Mouse (Mus musculus): ENCODE results near the gene Gm40193. TPM values are rescaled to one million over a fixed set of nuclear protein-coding genes. Genes with fewer than 3 reads are reported as not detected.

The Gm40193 gene
- polyA plus RNA-seq, 1 experiment: not detected

DNA sequence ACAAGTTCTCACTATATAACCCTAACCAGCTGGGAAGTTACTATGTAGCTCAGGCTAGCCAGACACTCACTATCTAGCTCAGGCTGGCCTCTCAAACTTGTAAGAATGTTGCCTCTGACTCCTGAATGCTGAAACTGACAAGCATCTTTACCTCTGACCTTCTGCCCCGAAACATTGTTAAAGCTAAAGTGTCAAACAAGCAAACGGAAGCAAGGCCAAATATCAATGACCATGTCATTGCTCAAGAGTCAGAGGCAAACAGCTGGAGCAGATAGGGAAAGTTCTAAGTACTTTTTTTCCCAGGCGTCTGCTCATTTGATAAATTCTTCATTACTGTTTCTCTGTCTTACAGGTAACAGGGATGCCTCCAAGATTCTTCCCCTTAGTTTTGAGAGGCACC is 30.7 kb downstream of the Gm40193 start:
- H3K4me1 ChIP-seq (ENCODE audit: control insufficient read depth, insufficient read depth, low read length): no peaks in the 10 kb centered on the region
- TF ChIP-seq POLR2A (IDR thresholded peaks at IDR 0.05; ENCODE audit: insufficient read depth, low read depth, low read length) (no peak), CTCF (IDR thresholded peaks at IDR 0.05; ENCODE audit: insufficient read depth, low read depth, low read length) (no peak)
- WGBS: 85% methylated on average over 3 of the region's 3 CpGs
- no peak overlapping the region for H3K4me3 ChIP-seq (ENCODE audit: insufficient read depth, low read depth, low read length)
- no peak overlapping the region for H3K27ac ChIP-seq (ENCODE audit: insufficient read depth, low read depth, low read length)

DNA sequence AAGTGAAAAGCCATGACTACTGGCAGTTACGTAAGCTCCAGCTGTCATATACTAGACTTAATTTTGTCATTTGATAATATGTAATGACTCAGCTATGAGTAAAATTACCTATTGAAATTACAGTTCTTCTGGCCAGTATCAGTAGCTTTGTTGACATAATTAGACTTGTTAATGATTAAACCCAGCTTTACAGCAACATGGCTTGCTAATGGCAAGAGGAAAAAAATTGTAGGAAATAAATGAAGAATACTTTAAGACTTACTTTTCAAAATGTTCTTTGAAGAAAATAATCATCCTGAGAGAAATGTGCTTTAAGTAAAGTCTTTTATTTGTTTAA is 32.3 kb downstream of the Gm40193 start:
- no peaks in the 10 kb centered on the region for H3K4me1 ChIP-seq (ENCODE audit: control insufficient read depth, insufficient read depth, low read length)
- no peak for TF ChIP-seq CTCF (IDR thresholded peaks at IDR 0.05; ENCODE audit: insufficient read depth, low read depth, low read length)
- no peak for TF ChIP-seq POLR2A (IDR thresholded peaks at IDR 0.05; ENCODE audit: insufficient read depth, low read depth, low read length)
- no peak overlapping the region for H3K4me3 ChIP-seq (ENCODE audit: insufficient read depth, low read depth, low read length)
- 94% methylated on average over 1 of the region's 1 CpGs for WGBS
- H3K27ac ChIP-seq (ENCODE audit: insufficient read depth, low read depth, low read length): no peak overlapping the region

- WGBS: 66% methylated on average over 14 of the region's 14 CpGs
- Histone ChIP-seq H3K4me1 (ENCODE audit: control insufficient read depth, insufficient read depth, low read length) (no peaks in the 10 kb centered on the region), H3K27ac (ENCODE audit: insufficient read depth, low read depth, low read length) (no peak overlapping the region), H3K4me3 (ENCODE audit: insufficient read depth, low read depth, low read length) (no peak overlapping the region)
- TF ChIP-seq CTCF (IDR thresholded peaks at IDR 0.05; ENCODE audit: insufficient read depth, low read depth, low read length) (no peak), POLR2A (IDR thresholded peaks at IDR 0.05; ENCODE audit: insufficient read depth, low read depth, low read length) (no peak)
These were observed 32.9 kb downstream of the Gm40193 start for GRCm38 (mm10) chr11:70499566-70500475.

DNA sequence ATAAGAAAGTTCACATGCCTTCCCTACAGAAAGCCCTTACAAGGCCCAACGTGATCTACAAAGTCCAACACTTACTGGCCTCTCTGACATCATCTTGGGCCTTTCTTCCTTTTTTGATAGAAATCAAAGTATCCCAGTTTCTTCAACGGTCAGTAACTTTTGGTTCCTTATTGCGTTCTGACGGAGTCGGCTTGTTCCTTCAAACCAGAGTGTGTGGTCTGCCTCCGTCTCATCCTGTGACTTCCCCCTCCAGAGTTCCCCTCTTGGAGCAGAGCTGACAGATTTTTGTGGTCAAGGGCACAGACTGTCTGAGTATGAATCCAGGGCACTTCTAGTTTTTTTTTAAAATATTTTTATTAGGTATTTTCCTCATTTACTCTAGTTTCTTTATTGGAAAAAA is 43.1 kb downstream of the Gm40193 start:
- no peak overlapping the region for H3K4me3 ChIP-seq (ENCODE audit: insufficient read depth, low read depth, low read length)
- H3K4me1 ChIP-seq (ENCODE audit: control insufficient read depth, insufficient read depth, low read length): no peaks in the 10 kb centered on the region
- 82% methylated on average over 6 of the region's 6 CpGs for WGBS
- no peak for TF ChIP-seq POLR2A (IDR thresholded peaks at IDR 0.05; ENCODE audit: insufficient read depth, low read depth, low read length)
- TF ChIP-seq CTCF (IDR thresholded peaks at IDR 0.05; ENCODE audit: insufficient read depth, low read depth, low read length): no peak
- H3K27ac ChIP-seq (ENCODE audit: insufficient read depth, low read depth, low read length): no peak overlapping the region

- Histone ChIP-seq H3K4me1 (ENCODE audit: control insufficient read depth, insufficient read depth, low read length) (no peaks in the 10 kb centered on the region), H3K27ac (ENCODE audit: insufficient read depth, low read depth, low read length) (no peak overlapping the region), H3K4me3 (ENCODE audit: insufficient read depth, low read depth, low read length) (no peak overlapping the region)
- WGBS: 84% methylated on average over 3 of the region's 3 CpGs
- TF ChIP-seq CTCF (IDR thresholded peaks at IDR 0.05; ENCODE audit: insufficient read depth, low read depth, low read length) (no peak), POLR2A (IDR thresholded peaks at IDR 0.05; ENCODE audit: insufficient read depth, low read depth, low read length) (no peak)
These were observed 43.6 kb downstream of the Gm40193 start for GRCm38 (mm10) chr11:70489138-70489537.

- WGBS: 52% methylated on average over 4 of the region's 4 CpGs
These were observed 44.9 kb downstream of the Gm40193 start for GRCm38 (mm10) chr11:70487816-70488215.

DNA sequence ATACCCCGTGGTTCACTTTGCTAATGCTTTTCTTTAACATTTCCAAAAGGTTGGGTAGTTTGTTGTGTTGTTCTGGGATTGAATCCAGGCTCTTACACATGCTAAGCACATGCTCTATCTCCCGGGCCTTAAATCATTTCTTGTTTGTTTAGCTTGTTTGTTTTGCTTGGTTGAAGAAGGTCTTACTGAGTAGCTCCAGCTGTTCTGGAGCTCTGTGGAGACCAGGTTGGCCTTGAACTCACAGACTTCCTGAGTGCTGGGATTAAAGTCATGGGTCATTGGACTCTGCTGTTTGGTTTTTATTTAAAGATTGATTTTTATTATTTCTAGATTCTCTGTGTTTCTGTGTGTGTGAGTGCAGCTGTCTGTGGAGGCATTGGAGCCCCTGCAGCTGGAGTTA is 47.2 kb downstream of the Gm40193 start:
- WGBS: 35% methylated on average over 2 of the region's 2 CpGs
- Histone ChIP-seq H3K4me1 (ENCODE audit: control insufficient read depth, insufficient read depth, low read length) (no peaks in the 10 kb centered on the region), H3K27ac (ENCODE audit: insufficient read depth, low read depth, low read length) (no peak overlapping the region), H3K4me3 (ENCODE audit: insufficient read depth, low read depth, low read length) (no peak overlapping the region)
- TF ChIP-seq CTCF (IDR thresholded peaks at IDR 0.05; ENCODE audit: insufficient read depth, low read depth, low read length) (no peak), POLR2A (IDR thresholded peaks at IDR 0.05; ENCODE audit: insufficient read depth, low read depth, low read length) (no peak)

More at GRCm38 (mm10) chr11:70487816-70488215, 44.9 kb downstream of the Gm40193 start:
- Histone ChIP-seq H3K27ac (ENCODE audit: insufficient read depth, low read depth, low read length) (no peak overlapping the region), H3K4me1 (ENCODE audit: control insufficient read depth, insufficient read depth, low read length) (no peaks in the 10 kb centered on the region), H3K4me3 (ENCODE audit: insufficient read depth, low read depth, low read length) (no peak overlapping the region)
- TF ChIP-seq POLR2A (IDR thresholded peaks at IDR 0.05; ENCODE audit: insufficient read depth, low read depth, low read length): no peak
- TF ChIP-seq CTCF (IDR thresholded peaks at IDR 0.05; ENCODE audit: insufficient read depth, low read depth, low read length): no peak

Other genes with a start within 250 kb of the Gm40193 start
- not detected in 2 replicates for gene Alox12e, start 210.3 kb downstream of the Gm40193 start, polyA plus RNA-seq (2012; ENCODE audit: insufficient read depth, insufficient read length, low replicate concordance, missing spikeins)
- gene Alox15, start 180.9 kb downstream of the Gm40193 start, polyA plus RNA-seq (2012; ENCODE audit: insufficient read depth, insufficient read length, low replicate concordance, missing spikeins): not detected in 2 replicates
- gene Pelp1, start 122.9 kb downstream of the Gm40193 start, polyA plus RNA-seq (2012; ENCODE audit: insufficient read depth, insufficient read length, low replicate concordance, missing spikeins): not detected in 2 replicates
- gene Arrb2, start 100.3 kb downstream of the Gm40193 start, polyA plus RNA-seq (2012; ENCODE audit: insufficient read depth, insufficient read length, low replicate concordance, missing spikeins): not detected in 2 replicates
- not detected in 2 replicates for gene Med11, start 81.0 kb downstream of the Gm40193 start, polyA plus RNA-seq (2012; ENCODE audit: insufficient read depth, insufficient read length, low replicate concordance, missing spikeins)
- gene Zmynd15, start 73.5 kb downstream of the Gm40193 start, polyA plus RNA-seq (2012; ENCODE audit: insufficient read depth, insufficient read length, low replicate concordance, missing spikeins): not detected in 2 replicates
- not detected in 2 replicates for gene Cxcl16, start 73.0 kb downstream of the Gm40193 start, polyA plus RNA-seq (2012; ENCODE audit: insufficient read depth, insufficient read length, low replicate concordance, missing spikeins)
- not detected in 2 replicates for gene Tm4sf5, start 27.7 kb downstream of the Gm40193 start, polyA plus RNA-seq (2012; ENCODE audit: insufficient read depth, insufficient read length, low replicate concordance, missing spikeins)
- not detected in 2 replicates for gene Vmo1, start 18.3 kb downstream of the Gm40193 start, polyA plus RNA-seq (2012; ENCODE audit: insufficient read depth, insufficient read length, low replicate concordance, missing spikeins)
- gene Gltpd2, start 13.7 kb downstream of the Gm40193 start, polyA plus RNA-seq (2012; ENCODE audit: insufficient read depth, insufficient read length, low replicate concordance, missing spikeins): not detected in 2 replicates
- gene Psmb6, start 7.6 kb downstream of the Gm40193 start, polyA plus RNA-seq (2012; ENCODE audit: insufficient read depth, insufficient read length, low replicate concordance, missing spikeins): not detected in 2 replicates
- not detected in 2 replicates for gene Pld2, start 7.1 kb upstream of the Gm40193 start, polyA plus RNA-seq (2012; ENCODE audit: insufficient read depth, insufficient read length, low replicate concordance, missing spikeins)
- 190 TPM in 1 of 2 replicates, not detected in the other for gene Mink1, start 29.9 kb upstream of the Gm40193 start, polyA plus RNA-seq (2012; ENCODE audit: insufficient read depth, insufficient read length, low replicate concordance, missing spikeins)
- not detected in 2 replicates for gene 4930544D05Rik, start 82.9 kb upstream of the Gm40193 start, polyA plus RNA-seq (2012; ENCODE audit: insufficient read depth, insufficient read length, low replicate concordance, missing spikeins)
- gene Chrne, start 86.3 kb upstream of the Gm40193 start, polyA plus RNA-seq (2012; ENCODE audit: insufficient read depth, insufficient read length, low replicate concordance, missing spikeins): not detected in 2 replicates
- gene Gp1ba, start 106.2 kb upstream of the Gm40193 start, polyA plus RNA-seq (2012; ENCODE audit: insufficient read depth, insufficient read length, low replicate concordance, missing spikeins): not detected in 2 replicates
- not detected in 2 replicates for gene Rnf167, start 114.3 kb upstream of the Gm40193 start, polyA plus RNA-seq (2012; ENCODE audit: insufficient read depth, insufficient read length, low replicate concordance, missing spikeins)
- not detected in 2 replicates for gene Slc25a11, start 114.5 kb upstream of the Gm40193 start, polyA plus RNA-seq (2012; ENCODE audit: insufficient read depth, insufficient read length, low replicate concordance, missing spikeins)
- 496 and 550 TPM in 2 replicates for gene Pfn1, start 121.7 kb upstream of the Gm40193 start, polyA plus RNA-seq (2012; ENCODE audit: insufficient read depth, insufficient read length, low replicate concordance, missing spikeins)
- gene Eno3, start 124.3 kb upstream of the Gm40193 start, polyA plus RNA-seq (2012; ENCODE audit: insufficient read depth, insufficient read length, low replicate concordance, missing spikeins): not detected in 2 replicates
- not detected in 2 replicates for gene Spag7, start 136.5 kb upstream of the Gm40193 start, polyA plus RNA-seq (2012; ENCODE audit: insufficient read depth, insufficient read length, low replicate concordance, missing spikeins)
- not detected in 2 replicates for gene Camta2, start 155.2 kb upstream of the Gm40193 start, polyA plus RNA-seq (2012; ENCODE audit: insufficient read depth, insufficient read length, low replicate concordance, missing spikeins)
- not detected in 2 replicates for gene Inca1, start 167.2 kb upstream of the Gm40193 start, polyA plus RNA-seq (2012; ENCODE audit: insufficient read depth, insufficient read length, low replicate concordance, missing spikeins)
- not detected in 2 replicates for gene Kif1c, start 167.6 kb upstream of the Gm40193 start, polyA plus RNA-seq (2012; ENCODE audit: insufficient read depth, insufficient read length, low replicate concordance, missing spikeins)
- gene Zfp3, start 231.3 kb upstream of the Gm40193 start, polyA plus RNA-seq (2012; ENCODE audit: insufficient read depth, insufficient read length, low replicate concordance, missing spikeins): not detected in 2 replicates

Measured in olfactory bulb, adult 2 months (tissue).